Mouse (Mus musculus) heart, adult 2 months (tissue): ENCODE data around the gene 2410004B18Rik. TPM values are rescaled to one million over a fixed set of nuclear protein-coding genes. Genes with fewer than 3 reads are reported as not detected.

Experiments used
- DNase-seq, 2 experiments: peaks; one replicate each; pipeline ENCODE4 v3.0.0; 2021
- H3K27ac ChIP-seq: fragments of 200-600 bp; 2 replicates; pipeline ENCODE4 v1.8.1; 2022
- H3K27me3 ChIP-seq: fragments of 200-500 bp; 2 replicates; pipeline ENCODE4 v1.6.1; 2012; ENCODE audit warnings: mild to moderate bottlenecking, low read length, inconsistent platforms, mixed read lengths; ENCODE audit not compliant: control insufficient read depth, insufficient read depth
- H3K36me3 ChIP-seq: fragments of 200-500 bp; 2 replicates; pipeline ENCODE4 v1.6.1; 2012; ENCODE audit warnings: low read length, inconsistent platforms; ENCODE audit not compliant: control insufficient read depth, insufficient read depth
- H3K4me1 ChIP-seq: fragments of 200-500 bp; 2 replicates; pipeline ENCODE4 v1.6.1; 2011; ENCODE audit warnings: low read length; ENCODE audit not compliant: control insufficient read depth, insufficient read depth
- H3K4me3 ChIP-seq: fragments of 200-600 bp; 2 replicates; pipeline ENCODE4 v1.8.1; 2022
- H3K79me2 ChIP-seq: fragments of 200-500 bp; replicated peaks from 2 replicates; pipeline ENCODE4 v1.6.1; 2012; ENCODE audit warnings: mild to moderate bottlenecking, inconsistent platforms, low read length, moderate library complexity, mixed read lengths; ENCODE audit not compliant: control insufficient read depth, insufficient read depth
- H3K9ac ChIP-seq: fragments of 200-500 bp; 2 replicates; pipeline ENCODE4 v1.6.1; 2012; ENCODE audit warnings: low read depth, mild to moderate bottlenecking, control low read depth, inconsistent platforms, low read length, mixed read lengths
- CTCF ChIP-seq: fragments of 200-600 bp; IDR thresholded peaks from 2 replicates; pipeline ENCODE4 v1.8.1; 2022; ENCODE audit warnings: antibody characterized with exemption, mild to moderate bottlenecking, moderate library complexity
- EP300 ChIP-seq: fragments of 200-500 bp; IDR thresholded peaks from 2 replicates; pipeline ENCODE4 v1.6.1; 2011; ENCODE audit warnings: low read depth, low read length, control low read depth; ENCODE audit not compliant: insufficient read depth
- POLR2A ChIP-seq: fragments of 200-500 bp; IDR thresholded peaks from 2 replicates; pipeline ENCODE4 v1.6.1; 2011; ENCODE audit warnings: mild to moderate bottlenecking, low read depth, low read length, control low read depth; ENCODE audit not compliant: insufficient read depth
- WGBS: fragments of 180-500 bp; shearing (Covaris S2); methylation state at CpG from one replicate; pipeline ENCODE4 v1.1.7; 2018; 5-methylcytosine and 5-hydroxymethylcytosine counted together
- intact Hi-C: fragments of 180-260 bp; cut with DNase I; formaldehyde crosslinking; loops from one replicate; pipeline ENCODE4 v1.15.1; 2025
- polyA plus RNA-seq: library from polyadenylated mRNA; depleted of rRNA; stranded (reverse); fragments of >200 nt; gene quantifications from 2 replicates; pipeline ENCODE4 v1.2.3, GENCODE M21; 2012
- total RNA-seq, 2 experiments: library from RNA; stranded (reverse); gene quantifications; 2 replicates each; pipeline ENCODE4 v1.2.3; 2021

The 2410004B18Rik gene
- total and polyA plus RNA-seq, 3 experiments, result 9.2 to 20.8 (median 17.9) TPM

DNA sequence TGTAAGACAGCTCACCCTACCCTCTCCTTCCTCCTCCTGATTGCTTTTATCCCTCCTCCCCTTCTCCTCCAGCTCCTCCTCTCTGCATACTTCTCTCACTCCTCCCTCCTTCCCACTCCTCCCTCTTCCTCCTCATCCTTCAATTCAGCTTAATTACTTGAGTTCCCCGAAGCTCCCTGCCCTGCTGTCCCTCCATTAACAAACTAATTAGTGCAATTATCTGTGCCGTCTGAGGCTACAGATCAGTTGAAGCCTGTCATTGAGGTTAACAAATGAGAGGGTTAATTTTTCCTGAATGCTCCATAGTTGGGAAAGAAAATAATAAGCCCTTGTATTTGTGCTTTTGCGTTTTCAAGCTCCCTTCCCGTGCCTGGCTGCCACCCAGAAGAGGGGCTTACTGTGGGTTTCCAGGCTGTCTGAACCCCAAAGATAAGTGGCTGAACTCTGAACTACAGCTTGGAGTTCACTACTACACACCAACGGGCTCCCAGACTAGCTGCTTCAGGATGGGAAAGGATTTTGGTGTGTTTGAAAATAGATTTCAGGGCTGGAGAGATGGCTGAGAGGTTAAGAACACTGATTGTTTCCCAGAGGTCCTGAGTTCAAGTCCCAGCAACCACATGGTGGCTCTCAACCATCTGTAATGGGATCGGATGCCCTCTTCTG is 9.9 kb downstream of the 2410004B18Rik start:
- no peak overlapping the region for H3K9ac ChIP-seq
- H3K79me2 ChIP-seq, result no peaks in the 10 kb centered on the region
- H3K27me3 ChIP-seq, result no peaks in the 10 kb centered on the region
- H3K36me3 ChIP-seq, result peaks cover 3% of the 10 kb centered on the region
- TF ChIP-seq CTCF (no peak), EP300 (no peak), POLR2A (no peak)
- DNase-seq, result no peak
- no peak overlapping the region for H3K27ac ChIP-seq
- no peak overlapping the region for H3K4me3 ChIP-seq
- peaks cover 4% of the 10 kb centered on the region for H3K4me1 ChIP-seq
- intact Hi-C loops, result no loop called here
- WGBS, result 53% methylated on average over 6 of the region's 6 CpGs

DNA sequence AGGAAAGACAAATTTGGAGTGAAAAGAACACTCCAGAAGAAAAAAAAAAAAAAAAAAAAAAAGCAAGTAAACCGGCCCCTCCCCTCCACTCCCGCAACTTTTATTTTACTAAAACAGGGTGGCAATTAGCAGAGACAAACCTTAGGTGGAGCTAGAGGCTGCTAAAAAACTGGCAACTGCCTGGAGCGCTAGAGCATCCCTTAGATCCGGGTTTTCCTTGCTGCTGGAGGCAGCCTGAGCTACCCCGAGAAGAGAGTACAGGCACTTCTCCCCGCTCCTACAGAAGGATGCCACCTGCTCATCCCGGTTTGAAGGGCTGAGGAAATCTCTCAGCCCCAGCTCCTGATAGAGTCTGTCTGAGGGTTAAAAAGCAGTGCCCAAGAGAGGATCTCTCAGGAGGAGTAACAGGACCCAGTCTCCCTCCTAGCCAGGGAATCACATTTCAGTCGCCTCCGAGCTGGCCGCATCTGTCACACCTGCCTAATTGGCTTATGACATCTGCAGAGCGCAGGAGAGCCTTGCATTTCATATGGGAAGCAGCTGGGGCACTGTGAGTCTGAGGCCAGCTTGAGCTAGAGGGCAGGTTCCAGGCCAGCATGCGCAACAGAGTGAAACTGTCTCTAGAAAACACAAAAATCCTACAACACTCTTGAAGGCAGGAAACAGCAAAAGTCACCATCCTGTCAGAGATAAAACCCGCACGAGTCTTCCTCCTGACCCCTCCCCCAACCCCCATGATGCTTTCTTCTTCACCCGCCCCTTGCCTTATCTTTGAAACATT is 12.4 kb downstream of the 2410004B18Rik start:
- peak; percentile 47 to 51 for DNase-seq
- H3K4me3 ChIP-seq, result no peak overlapping the region
- TF ChIP-seq POLR2A (no peak), CTCF (peak; percentile 72), EP300 (peak; percentile 68; the same call in 1 of the 2 replicates)
- H3K9ac ChIP-seq, result no peak overlapping the region
- intact Hi-C loops, result loop anchor here (1.0 to 5.0 kb wide), 5 partner anchors 37 to 229 kb away; partner anchors contain the start of gene Syde2
- peaks cover 4% of the 10 kb centered on the region for H3K4me1 ChIP-seq
- no peak overlapping the region for H3K27ac ChIP-seq
- 10% methylated on average over 15 of the region's 15 CpGs for WGBS
- no peaks in the 10 kb centered on the region for H3K27me3 ChIP-seq
- no peaks in the 10 kb centered on the region for H3K79me2 ChIP-seq
- H3K36me3 ChIP-seq, result no peaks in the 10 kb centered on the region; the same call in 1 of the 2 replicates

DNA sequence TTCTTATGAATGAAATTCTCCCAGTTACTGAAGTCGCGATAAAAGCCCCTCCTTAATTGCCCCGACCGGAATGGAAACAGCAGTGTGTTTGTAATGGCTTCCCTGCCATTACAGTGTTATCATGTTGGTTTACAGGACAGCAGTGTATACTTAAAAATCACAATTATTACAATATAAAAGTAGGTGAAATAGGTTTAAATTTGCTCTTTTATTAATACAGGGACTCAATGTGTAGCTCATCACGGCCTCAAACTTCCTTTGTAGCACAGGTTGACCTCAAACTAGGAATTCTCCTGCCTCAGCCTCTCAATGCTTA is 13.0 kb downstream of the 2410004B18Rik start:
- TF ChIP-seq POLR2A (no peak), CTCF (no peak), EP300 (no peak)

DNA sequence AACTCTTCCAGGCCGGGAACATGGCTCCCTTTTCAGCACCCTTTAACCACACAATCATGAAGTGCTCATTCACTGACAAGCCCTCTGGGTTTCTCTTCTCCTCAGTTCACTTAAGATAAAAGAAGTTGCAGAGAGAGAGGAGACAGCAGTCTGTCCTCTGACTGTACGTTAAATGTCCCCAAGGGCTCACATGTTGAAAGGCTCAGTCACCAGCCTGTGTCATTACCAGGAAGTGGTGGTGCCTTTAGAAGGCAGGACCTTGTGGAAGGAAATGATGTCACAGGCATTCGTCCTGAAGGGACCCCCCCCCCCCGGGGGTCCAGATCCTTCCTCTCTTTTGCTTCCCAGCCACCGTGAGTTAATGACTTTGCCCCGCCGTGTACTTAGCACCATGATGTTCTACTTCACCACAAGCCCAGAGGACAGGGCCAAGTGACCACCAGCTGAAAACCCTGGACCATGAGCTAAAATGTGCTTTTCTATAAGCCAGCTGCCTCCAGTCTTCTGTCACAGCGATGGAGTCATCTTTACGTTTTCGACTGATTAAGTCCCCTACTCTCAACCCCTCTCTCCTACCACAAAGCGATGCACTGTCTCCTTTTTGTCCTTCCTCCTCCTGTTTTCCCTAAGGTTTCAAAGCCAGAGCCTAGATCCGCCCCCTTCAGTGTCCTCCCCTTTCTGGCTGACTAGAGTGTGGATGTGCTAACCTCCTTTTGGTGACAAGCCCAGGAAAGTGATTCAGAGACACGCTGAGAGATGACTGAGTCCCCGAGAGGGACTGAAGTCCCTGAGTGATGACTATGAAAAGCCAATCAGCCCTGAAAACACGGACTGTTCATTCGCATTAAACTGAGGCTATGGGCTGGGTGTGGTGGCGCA is 13.7 kb downstream of the 2410004B18Rik start:
- no peak overlapping the region for H3K4me3 ChIP-seq
- TF ChIP-seq CTCF (no peak), EP300 (no peak), POLR2A (no peak)
- no peak overlapping the region for H3K9ac ChIP-seq
- intact Hi-C loops, result loop anchor here (5.0 kb wide), 3 partner anchors 36 to 106 kb away; partner anchors contain the start of gene Syde2
- no peaks in the 10 kb centered on the region; the same call in 1 of the 2 replicates for H3K36me3 ChIP-seq
- no peaks in the 10 kb centered on the region for H3K27me3 ChIP-seq
- peak; percentile 47 to 64 for DNase-seq
- H3K27ac ChIP-seq, result peak overlapping the region; percentile 51
- H3K79me2 ChIP-seq, result no peaks in the 10 kb centered on the region
- 41% methylated on average over 17 of the region's 17 CpGs for WGBS
- no peaks in the 10 kb centered on the region; the same call in none of the 2 replicates for H3K4me1 ChIP-seq

More for the DNA sequence above, 13.0 kb downstream of the 2410004B18Rik start:
- H3K79me2 ChIP-seq, result no peaks in the 10 kb centered on the region
- no peak for DNase-seq
- H3K27me3 ChIP-seq, result no peaks in the 10 kb centered on the region
- H3K4me1 ChIP-seq, result peaks cover 4% of the 10 kb centered on the region
- 33% methylated on average over 5 of the region's 5 CpGs for WGBS
- intact Hi-C loops, result loop anchor here (1.0 to 5.0 kb wide), 5 partner anchors 37 to 229 kb away; partner anchors contain the start of gene Syde2
- H3K4me3 ChIP-seq, result no peak overlapping the region
- H3K36me3 ChIP-seq, result no peaks in the 10 kb centered on the region; the same call in 1 of the 2 replicates
- H3K27ac ChIP-seq, result no peak overlapping the region
- no peak overlapping the region for H3K9ac ChIP-seq

DNA sequence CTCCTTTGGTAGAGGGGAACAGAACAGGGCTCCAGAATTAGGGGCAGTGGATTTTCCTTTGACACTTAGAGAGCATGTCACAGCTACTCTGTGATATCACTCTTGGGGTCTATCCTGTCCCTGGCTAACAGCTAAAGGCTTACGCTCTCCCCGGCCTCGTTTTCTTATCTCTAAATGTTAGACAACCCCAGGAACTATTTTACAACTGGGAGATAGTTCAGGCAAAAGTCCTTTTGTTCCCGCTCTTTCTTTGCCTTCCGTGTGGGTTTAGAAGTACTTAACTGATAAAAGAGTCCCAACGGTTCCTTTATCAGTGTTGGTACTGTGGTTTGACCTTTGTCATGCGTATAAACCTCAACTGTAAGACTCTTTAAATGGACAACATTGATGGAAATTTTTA is 15.1 kb downstream of the 2410004B18Rik start:
- intact Hi-C loops, result loop anchor here (5.0 kb wide), 3 partner anchors 34 to 104 kb away; partner anchors contain the start of gene Syde2
- 44% methylated on average over 7 of the region's 7 CpGs for WGBS
- H3K4me3 ChIP-seq, result no peak overlapping the region
- no peak overlapping the region for H3K27ac ChIP-seq
- H3K79me2 ChIP-seq, result no peaks in the 10 kb centered on the region
- H3K36me3 ChIP-seq, result no peaks in the 10 kb centered on the region
- DNase-seq, result no peak
- no peak overlapping the region for H3K9ac ChIP-seq
- no peak for TF ChIP-seq CTCF
- TF ChIP-seq POLR2A, result no peak
- no peaks in the 10 kb centered on the region for H3K27me3 ChIP-seq
- H3K4me1 ChIP-seq, result no peaks in the 10 kb centered on the region; the same call in 1 of the 2 replicates
